Comparison of ENCODE assay signal across 22 mouse cellular contexts in genomic region chr12:75825458-75825857, GRCm38 (mm10). TPM values are rescaled to one million over a fixed set of nuclear protein-coding genes. Genes with fewer than 3 reads are reported as not detected.
DNase-seq lines count a peak whose midpoint lies in the region; ATAC-seq and TF ChIP-seq lines count a peak whose summit lies in the region.
"Had no signal": no experiment of that assay in that cellular context is flagged by ENCODE, and none has a peak within 500 bp of the region (broad histone marks: within the 10 kb centered on the region; RNA-seq: fewer than 3 reads in every experiment).

No protein-coding gene starts in this region.

- peak; percentile 83 for DNase-seq in 416B (ENCODE audit: low read depth)
- DNase-seq in c-Kit-positive CD71-positive TER-119-positive erythroid progenitor cells, embryonic 14.5 days (ENCODE audit: low spot score), result no peak
- DNase-seq: adrenal gland, postnatal 25 days; B cell, adult 2 months; cerebellum, adult 2 months; cerebellum, postnatal 10 days; embryo, embryonic 11 days; gastrocnemius, adult 2 months; gastrocnemius, postnatal 25 days; heart, adult 18-20 months had no signal

- no peaks in the 10 kb centered on the region for H3K9me3 ChIP-seq in intestine, postnatal 0 days (ENCODE audit: control insufficient read depth)
- H3K9me3 ChIP-seq: embryonic facial prominence, embryonic 15.5 days; forebrain, embryonic 10.5 days; heart, embryonic 10.5 days; heart, embryonic 15.5 days; hindbrain, embryonic 10.5 days had no signal

- no peaks in the 10 kb centered on the region for H3K27me3 ChIP-seq in intestine, postnatal 0 days (replicated peaks; ENCODE audit: control insufficient read depth, insufficient read depth, low read length)
- H3K27me3 ChIP-seq: embryonic facial prominence, embryonic 15.5 days; heart, embryonic 15.5 days had no signal

- H3K4me1 ChIP-seq in intestine, postnatal 0 days (replicated peaks; ENCODE audit: control insufficient read depth, insufficient read depth, low read length), result no peaks in the 10 kb centered on the region

- 92% methylated on average over 7 of the region's 7 CpGs for WGBS in intestine, postnatal 0 days

- no peaks in the 10 kb centered on the region for H3K36me3 ChIP-seq in intestine, postnatal 0 days (ENCODE audit: control insufficient read depth, insufficient read depth)
- H3K36me3 ChIP-seq: embryonic facial prominence, embryonic 15.5 days; heart, embryonic 10.5 days; heart, embryonic 15.5 days had no signal

- H3K27ac ChIP-seq in intestine, postnatal 0 days (ENCODE audit: low read depth, low read length), result no peak overlapping the region
- H3K27ac ChIP-seq: embryonic facial prominence, embryonic 15.5 days; forebrain, embryonic 10.5 days; heart, embryonic 15.5 days; hindbrain, embryonic 10.5 days; hindbrain, embryonic 14.5 days had no signal

- H3K4me3 ChIP-seq in intestine, postnatal 0 days (ENCODE audit: low read depth, low read length), result no peak overlapping the region
- H3K4me3 ChIP-seq: embryonic facial prominence, embryonic 15.5 days; erythroblast, embryonic 14.5 days; forebrain, embryonic 10.5 days; gastrocnemius, adult 2 months; heart, embryonic 10.5 days; heart, embryonic 15.5 days; hindbrain, embryonic 10.5 days had no signal

- H3K9ac ChIP-seq in intestine, postnatal 0 days (ENCODE audit: low read depth, low read length), result no peak overlapping the region
- H3K9ac ChIP-seq: embryonic facial prominence, embryonic 15.5 days; heart, embryonic 15.5 days; hindbrain, embryonic 14.5 days had no signal

- H3K4me2 ChIP-seq in intestine, postnatal 0 days (replicated peaks; ENCODE audit: low read depth), result no peak overlapping the region
- H3K4me2 ChIP-seq: embryonic facial prominence, embryonic 15.5 days; heart, embryonic 15.5 days; hindbrain, embryonic 14.5 days had no signal

- ATAC-seq in CD4-positive, CD25-positive, alpha-beta regulatory T cell, adult 4 months, result peak; percentile 37
- peak; percentile 52 for ATAC-seq in inflammation-experienced regulatory T-cells, adult 6 months
- ATAC-seq in neutrophil, adult 5-6 weeks (ENCODE audit: extremely low read depth, insufficient number of reproducible peaks, low FRiP score, poor library complexity, severe bottlenecking), result peak; percentile 13; the same call in 1 of the 2 replicates
- ATAC-seq in intestine, postnatal 0 days, result no peak
- ATAC-seq: forebrain, embryonic 14.5 days had no signal

- no peak for TF ChIP-seq CTCF in intestine, postnatal 0 days (IDR thresholded peaks at IDR 0.05; ENCODE audit: low read depth)

RNA-seq across cellular contexts. Expression of gene Syne2, which starts 7.5 kb away (rescaled TPM):
- 10 to 100 TPM; 10.9 to 19.2 TPM for polyA plus RNA-seq in CD4-positive, CD25-positive, alpha-beta regulatory T cell, adult 4 months (2017; shearing (Covaris generic))
- 10 to 100 TPM; 14.7 to 16.0 (median 15.6) TPM for polyA plus RNA-seq in inflammation-experienced regulatory T-cells, adult 6 months (2017; shearing (Covaris generic))
- 16.0 and 21.5 TPM in 2 replicates for total RNA-seq in neutrophil, adult 5-6 weeks (2017)
- 14.5 and 17.3 TPM in 2 replicates for polyA plus RNA-seq in intestine, postnatal 0 days (2015; fragmentation: Nextera tagmentation; extraction: Ambion mirVana)
- polyA plus RNA-seq: erythroblast, embryonic 14.5 days had no signal
